Mouse (Mus musculus) lung, embryonic 14.5 days (tissue): Measurements from ENCODE around the gene Erc2. TPM values are rescaled to one million over a fixed set of nuclear protein-coding genes. Genes with fewer than 3 reads are reported as not detected.
A peak's percentile ranks its signal among the peaks of the same experiment; 100 is the strongest.

Experiments
- ATAC-seq: fragments of 200-750 bp; cut with Nextera tagmentation; 2 replicates; pipeline ENCODE4 v1.8.0; 2017; ENCODE audit warnings: mild to moderate bottlenecking, moderate TSS enrichment, moderate library complexity; ENCODE audit not compliant: insufficient read depth
- DNase-seq: peaks from one replicate; pipeline ENCODE4 v3.0.0-alpha.2; 2015
- H3K27ac ChIP-seq: fragments of 300-500 bp; sonication (generic); 2 replicates; pipeline ENCODE4 v1.5.1; 2014; ENCODE audit warnings: low read depth, mild to moderate bottlenecking, moderate library complexity
- H3K27me3 ChIP-seq: fragments of 300-500 bp; sonication (generic); 2 replicates; pipeline ENCODE4 v1.6.1; 2014; ENCODE audit warnings: low read length, control low read depth; ENCODE audit not compliant: insufficient read depth
- H3K36me3 ChIP-seq: fragments of 300-500 bp; sonication (generic); 2 replicates; pipeline ENCODE4 v1.6.1; 2014; ENCODE audit warnings: control low read depth; ENCODE audit not compliant: insufficient read depth
- H3K4me1 ChIP-seq: fragments of 300-500 bp; sonication (generic); 2 replicates; pipeline ENCODE4 v1.6.1; 2014; ENCODE audit warnings: antibody characterized with exemption, control low read depth; ENCODE audit not compliant: insufficient read depth
- H3K4me2 ChIP-seq: fragments of 300-500 bp; sonication (generic); 2 replicates; pipeline ENCODE4 v1.6.1; 2014; ENCODE audit warnings: mild to moderate bottlenecking
- H3K4me3 ChIP-seq: fragments of 300-500 bp; sonication (generic); 2 replicates; pipeline ENCODE4 v1.5.1; 2014; ENCODE audit warnings: low read depth, low read length
- H3K9ac ChIP-seq: fragments of 300-500 bp; sonication (generic); 2 replicates; pipeline ENCODE4 v1.6.1; 2014
- H3K9me3 ChIP-seq: fragments of 300-500 bp; sonication (generic); 2 replicates; pipeline ENCODE4 v1.6.1; 2016; ENCODE audit warnings: low read depth, low read length, control low read depth
- CTCF ChIP-seq: IDR thresholded peaks from 2 replicates; pipeline ENCODE4 v1.5.1; 2016; ENCODE audit warnings: antibody characterized with exemption, low read depth
- WGBS: fragments of 180-500 bp; shearing (Covaris S2); extraction: QIAGEN DNeasy Blood & Tissue Kit; methylation state at CpG from one replicate; pipeline ENCODE4 v1.1.7; 2014; 5-methylcytosine and 5-hydroxymethylcytosine counted together
- polyA plus RNA-seq: library from polyadenylated mRNA; unstranded; fragments of >200 nt; fragmentation: Nextera tagmentation; extraction: Ambion mirVana; gene quantifications from 2 replicates; pipeline ENCODE4 v1.2.1, GENCODE M21; 2014

Gene Erc2
- polyA plus RNA-seq, 1 experiment from 2014 or later = 2.1 TPM

DNA sequence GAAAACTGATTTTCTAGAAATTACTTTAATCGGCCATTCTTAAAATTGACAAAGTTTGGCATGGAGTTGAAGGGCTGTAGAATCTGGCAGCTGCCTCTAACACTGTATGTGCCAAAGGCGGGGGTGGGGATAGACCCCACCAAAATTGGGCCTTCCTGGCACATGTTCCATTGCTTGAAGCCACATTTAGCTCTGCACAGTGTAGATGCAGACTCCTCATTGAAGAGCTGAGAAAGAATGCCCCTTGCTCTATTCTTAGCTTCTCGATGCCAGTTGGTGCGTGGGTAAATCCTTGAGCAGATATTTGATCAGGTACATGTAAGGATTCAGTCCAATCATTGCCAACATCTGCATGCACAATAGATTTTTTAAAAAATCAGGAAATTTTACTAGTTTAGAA lies 621.2 kb downstream of the Erc2 start:
- TF ChIP-seq CTCF = no peak
- 87% methylated on average over 4 of the region's 4 CpGs for WGBS
- H3K27me3 ChIP-seq = no peaks in the 10 kb centered on the region
- no peaks in the 10 kb centered on the region for H3K36me3 ChIP-seq
- no peak overlapping the region for H3K4me2 ChIP-seq
- H3K9me3 ChIP-seq = no peaks in the 10 kb centered on the region
- ATAC-seq (no peak), DNase-seq (no peak)
- H3K4me3 ChIP-seq = no peak overlapping the region
- no peak overlapping the region for H3K27ac ChIP-seq
- H3K4me1 ChIP-seq = no peaks in the 10 kb centered on the region
- H3K9ac ChIP-seq = no peak overlapping the region

DNA sequence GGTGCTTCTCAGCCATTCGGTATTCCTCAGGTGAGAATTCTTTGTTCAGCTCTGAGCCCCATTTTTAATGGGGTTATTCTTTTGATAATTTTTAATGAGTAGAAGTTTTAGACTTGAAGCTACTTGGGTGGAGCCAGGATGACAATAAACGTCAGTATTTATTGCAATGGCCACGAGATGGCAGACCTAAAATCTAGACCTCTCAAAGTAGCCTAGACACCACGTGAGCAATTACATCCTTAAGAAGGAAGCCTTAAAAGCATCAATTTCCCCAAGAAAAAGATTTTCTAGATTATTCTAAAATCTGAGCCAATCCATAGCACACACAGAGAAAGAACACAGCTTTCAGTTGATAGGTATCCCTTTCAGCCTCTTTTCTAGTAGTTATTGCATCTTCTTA lies 640.5 kb downstream of the Erc2 start:
- Histone ChIP-seq H3K4me2 (no peak overlapping the region), H3K36me3 (no peaks in the 10 kb centered on the region), H3K27me3 (no peaks in the 10 kb centered on the region), H3K27ac (no peak overlapping the region), H3K9ac (no peak overlapping the region), H3K4me1 (no peaks in the 10 kb centered on the region), H3K4me3 (no peak overlapping the region), H3K9me3 (no peaks in the 10 kb centered on the region)
- peak; percentile 28; the same call in 1 of the 2 replicates for TF ChIP-seq CTCF
- ATAC-seq (no peak), DNase-seq (peak; percentile 49)
- 53% methylated on average over 4 of the region's 4 CpGs for WGBS

DNA sequence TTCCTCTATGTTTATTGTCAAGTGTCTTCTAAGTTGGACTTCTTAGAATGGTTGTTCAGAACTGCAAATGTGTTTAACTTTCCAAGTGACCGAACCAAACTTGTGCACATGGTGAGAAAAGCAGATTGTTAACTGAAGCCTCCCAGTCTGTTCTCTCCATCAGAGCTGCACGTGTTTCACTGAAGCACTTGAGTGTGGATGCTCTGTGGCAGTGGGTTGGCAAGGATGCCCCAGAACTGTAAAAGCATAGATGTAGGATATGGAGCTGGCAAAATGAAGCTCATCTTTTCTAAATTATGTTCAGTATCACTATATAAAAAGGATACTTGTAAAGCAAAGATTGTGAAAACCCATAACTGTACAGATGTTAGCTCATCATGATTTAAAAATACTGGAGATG lies 645.1 kb downstream of the Erc2 start:
- Histone ChIP-seq H3K4me2 (no peak overlapping the region), H3K27ac (no peak overlapping the region), H3K9me3 (no peaks in the 10 kb centered on the region), H3K36me3 (no peaks in the 10 kb centered on the region), H3K4me3 (no peak overlapping the region), H3K9ac (no peak overlapping the region), H3K4me1 (no peaks in the 10 kb centered on the region), H3K27me3 (no peaks in the 10 kb centered on the region)
- ATAC-seq = no peak
- WGBS = 49% methylated on average over 2 of the region's 2 CpGs
- DNase-seq = no peak
- no peak for TF ChIP-seq CTCF

DNA sequence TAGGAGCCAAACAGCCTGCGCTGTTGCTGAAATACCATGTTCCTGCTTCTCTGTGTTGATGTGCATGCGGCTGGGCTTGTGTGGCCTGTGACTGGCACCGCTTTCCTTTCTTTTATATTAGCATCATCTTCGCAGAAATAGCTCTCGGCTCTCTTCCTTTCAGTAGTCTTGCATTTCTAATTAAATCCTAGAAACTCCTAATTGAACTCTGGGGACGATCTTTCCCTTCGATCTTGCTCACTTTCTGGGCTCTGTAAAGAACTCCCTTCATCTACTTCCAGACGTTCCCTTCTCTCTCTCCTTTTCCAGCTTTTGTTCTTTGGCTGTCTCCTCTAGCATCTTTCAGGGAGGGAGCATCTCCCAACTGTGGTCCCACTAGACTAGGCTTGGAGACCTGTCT lies 649.6 kb downstream of the Erc2 start:
- WGBS = 83% methylated on average over 8 of the region's 8 CpGs
- Histone ChIP-seq H3K27me3 (no peaks in the 10 kb centered on the region), H3K9me3 (no peaks in the 10 kb centered on the region), H3K9ac (no peak overlapping the region), H3K4me2 (no peak overlapping the region), H3K36me3 (no peaks in the 10 kb centered on the region), H3K4me3 (no peak overlapping the region), H3K27ac (no peak overlapping the region), H3K4me1 (no peaks in the 10 kb centered on the region)
- TF ChIP-seq CTCF = no peak
- DNase-seq (no peak), ATAC-seq (no peak)

DNA sequence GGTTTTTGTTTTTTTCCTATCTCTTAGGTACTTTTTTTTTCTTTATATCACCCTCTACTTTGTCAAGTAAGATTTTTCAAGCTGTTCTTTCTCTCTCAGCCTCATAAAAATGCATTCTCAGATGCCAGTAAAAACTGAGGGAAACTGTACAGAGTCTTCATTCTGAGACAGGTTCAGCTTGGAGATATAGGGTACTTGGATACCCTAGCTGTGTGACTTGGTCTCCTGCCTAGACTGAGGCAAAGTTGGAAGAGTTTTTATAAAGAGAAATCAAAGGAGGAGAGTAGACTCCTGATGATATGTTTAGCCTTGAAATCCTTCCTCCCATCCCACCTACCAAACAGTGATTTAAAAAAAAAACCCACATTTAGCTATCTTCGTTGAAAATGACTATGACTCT lies 651.4 kb downstream of the Erc2 start:
- TF ChIP-seq CTCF = no peak
- DNase-seq (no peak), ATAC-seq (no peak)
- Histone ChIP-seq H3K9me3 (no peaks in the 10 kb centered on the region), H3K36me3 (no peaks in the 10 kb centered on the region), H3K4me2 (no peak overlapping the region), H3K27me3 (no peaks in the 10 kb centered on the region), H3K27ac (no peak overlapping the region), H3K4me3 (no peak overlapping the region), H3K4me1 (no peaks in the 10 kb centered on the region), H3K9ac (no peak overlapping the region)
- 63% methylated on average over 1 of the region's 1 CpGs for WGBS

DNA sequence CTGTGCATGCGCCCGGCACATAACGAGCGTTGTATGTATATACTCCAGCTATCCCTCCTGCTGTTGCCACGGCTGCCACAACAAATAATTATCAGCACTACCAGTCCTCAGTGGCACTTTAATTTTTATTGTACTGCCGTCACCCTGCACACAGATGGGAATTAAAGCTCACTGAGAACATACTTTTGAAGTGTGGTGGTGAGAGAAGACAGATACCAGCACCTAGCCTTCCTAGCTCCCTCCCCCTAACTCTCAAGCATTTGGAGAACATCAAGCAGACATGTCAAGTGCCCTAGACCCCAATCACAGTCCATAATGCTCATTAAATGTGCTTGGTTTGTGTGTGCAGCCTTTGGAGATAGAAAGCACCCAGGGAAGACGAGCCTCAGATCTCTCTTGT lies 652.6 kb downstream of the Erc2 start:
- Histone ChIP-seq H3K9me3 (no peaks in the 10 kb centered on the region), H3K9ac (no peak overlapping the region), H3K4me1 (no peaks in the 10 kb centered on the region), H3K36me3 (no peaks in the 10 kb centered on the region), H3K4me2 (no peak overlapping the region), H3K27ac (no peak overlapping the region), H3K4me3 (no peak overlapping the region), H3K27me3 (no peaks in the 10 kb centered on the region)
- ATAC-seq (no peak), DNase-seq (no peak)
- no peak for TF ChIP-seq CTCF
- WGBS = 61% methylated on average over 7 of the region's 7 CpGs

DNA sequence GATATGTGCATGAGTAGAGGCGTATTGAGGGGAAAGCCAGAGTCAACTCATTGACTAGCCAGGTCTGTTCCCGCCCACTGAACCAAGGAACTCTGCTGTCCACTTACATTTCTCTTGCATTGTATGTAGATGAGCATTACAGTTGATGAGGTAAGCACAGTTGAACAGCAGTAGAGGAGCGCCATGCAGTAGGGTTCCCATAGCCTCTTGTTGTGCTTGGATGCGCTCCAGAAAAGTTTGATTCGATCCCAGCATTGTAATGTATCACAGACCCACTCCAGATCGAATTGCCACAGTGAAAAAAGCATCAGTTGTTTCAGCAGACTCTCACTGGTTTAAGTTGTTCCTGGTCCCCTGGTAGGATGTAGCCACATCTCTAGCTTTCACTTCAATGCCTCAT lies 656.7 kb downstream of the Erc2 start:
- no peak overlapping the region for H3K27ac ChIP-seq
- ATAC-seq = no peak

DNA sequence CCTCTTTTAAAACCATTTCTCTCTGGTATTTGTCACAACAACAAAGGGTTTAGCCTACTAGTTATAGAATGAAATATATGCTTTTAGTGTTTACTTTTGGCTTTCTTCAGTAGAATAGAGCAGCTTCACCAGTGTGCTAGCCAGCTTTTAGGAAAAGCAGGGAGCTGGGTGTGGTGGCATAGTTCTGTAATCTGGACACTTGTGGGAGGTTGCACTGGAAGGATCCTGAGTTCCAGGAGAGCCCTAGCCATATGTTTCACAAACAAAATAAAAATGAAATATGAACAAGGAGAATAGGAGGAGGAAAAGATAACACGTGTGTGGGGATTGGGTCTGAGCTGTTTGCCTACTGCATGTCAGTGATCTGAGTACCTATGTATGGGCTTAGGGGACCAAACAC lies 658.1 kb downstream of the Erc2 start:
- no peaks in the 10 kb centered on the region for H3K9me3 ChIP-seq

More for the DNA sequence above, 656.7 kb downstream of the Erc2 start:
- Histone ChIP-seq H3K9ac (no peak overlapping the region), H3K4me3 (no peak overlapping the region), H3K4me1 (no peaks in the 10 kb centered on the region), H3K36me3 (no peaks in the 10 kb centered on the region), H3K4me2 (no peak overlapping the region), H3K27me3 (no peaks in the 10 kb centered on the region), H3K9me3 (no peaks in the 10 kb centered on the region)
- 73% methylated on average over 6 of the region's 6 CpGs for WGBS
- TF ChIP-seq CTCF = no peak
- DNase-seq = no peak

More for the DNA sequence above, 658.1 kb downstream of the Erc2 start:
- ATAC-seq (no peak), DNase-seq (no peak)
- Histone ChIP-seq H3K36me3 (no peaks in the 10 kb centered on the region), H3K27me3 (no peaks in the 10 kb centered on the region), H3K4me1 (no peaks in the 10 kb centered on the region), H3K9ac (no peak overlapping the region), H3K4me2 (no peak overlapping the region), H3K4me3 (no peak overlapping the region), H3K27ac (no peak overlapping the region)
- no peak for TF ChIP-seq CTCF
- 39% methylated on average over 1 of the region's 1 CpGs for WGBS
